Mouse (Mus musculus): Measurements from ENCODE around the gene Unc80.
"Not testable (repeated sequence)": the region's sequence is repeated elsewhere in the genome, so short reads cannot be mapped to it uniquely, and the experiment has no call there.

Unc80 gene

DNA sequence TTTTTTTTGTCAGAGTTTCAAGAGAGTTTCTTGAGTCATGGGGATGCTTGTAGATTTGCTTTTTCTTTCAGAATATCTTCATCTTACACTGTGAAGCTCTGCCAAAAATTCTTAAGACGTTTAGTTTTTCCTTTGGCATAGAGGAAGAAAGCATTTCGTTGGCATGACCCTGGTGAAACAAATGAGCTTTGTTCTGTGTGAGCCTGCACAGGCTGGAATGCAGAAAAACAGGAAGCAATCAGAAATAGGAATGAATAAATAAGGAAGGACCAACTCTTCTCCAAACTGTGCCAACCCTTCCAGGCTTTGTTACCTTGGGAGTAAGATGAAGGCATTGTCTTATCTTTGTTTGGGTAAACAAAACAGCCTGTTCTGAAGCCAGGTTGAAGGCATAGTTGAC lies 149.0 kb downstream of the Unc80 start:
- DNase-seq (ENCODE audit: low spot score in 2 of 2) = no peak

DNA sequence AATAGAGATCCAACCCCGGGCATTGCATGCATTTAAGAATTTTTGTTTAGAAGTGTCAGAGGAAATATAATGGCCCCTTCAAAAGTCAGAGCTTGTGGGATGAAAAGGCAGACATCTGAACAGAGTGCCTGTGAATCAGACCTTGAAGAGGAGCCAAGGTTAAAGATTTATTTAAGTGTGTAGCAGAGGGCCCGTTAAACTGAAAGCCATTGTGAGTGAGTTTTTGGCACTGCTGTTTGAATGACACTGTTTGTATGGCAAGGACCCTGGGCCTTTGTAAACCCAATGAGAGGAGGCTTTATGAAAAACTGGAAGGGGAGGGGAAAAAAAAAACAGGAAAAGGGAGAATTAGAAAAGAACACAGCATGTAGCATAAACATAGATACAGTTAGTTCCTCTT lies 170.0 kb downstream of the Unc80 start:
- no peak for DNase-seq (ENCODE audit: low spot score in 2 of 2)

DNA sequence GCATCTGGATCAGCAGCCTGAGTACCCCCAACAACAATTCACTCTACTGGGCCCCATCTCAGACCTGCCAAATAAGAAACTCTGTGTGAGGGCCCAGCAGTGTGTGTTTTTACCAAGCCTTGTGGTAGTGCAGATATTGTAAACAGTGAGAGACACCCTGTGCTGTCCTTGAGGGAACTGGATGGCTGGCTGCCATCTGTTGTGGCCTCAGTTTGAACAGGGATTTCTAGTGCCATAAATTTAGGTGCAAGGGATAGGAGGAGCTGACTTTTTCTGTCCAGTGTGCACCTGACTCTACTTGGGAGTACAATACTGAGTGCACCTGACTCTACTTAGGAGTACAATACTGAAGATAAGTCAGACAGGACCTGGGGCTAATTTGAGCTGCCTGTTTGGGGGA lies 178.7 kb downstream of the Unc80 start:
- DNase-seq (ENCODE audit: low spot score in 2 of 2) = no peak

DNA sequence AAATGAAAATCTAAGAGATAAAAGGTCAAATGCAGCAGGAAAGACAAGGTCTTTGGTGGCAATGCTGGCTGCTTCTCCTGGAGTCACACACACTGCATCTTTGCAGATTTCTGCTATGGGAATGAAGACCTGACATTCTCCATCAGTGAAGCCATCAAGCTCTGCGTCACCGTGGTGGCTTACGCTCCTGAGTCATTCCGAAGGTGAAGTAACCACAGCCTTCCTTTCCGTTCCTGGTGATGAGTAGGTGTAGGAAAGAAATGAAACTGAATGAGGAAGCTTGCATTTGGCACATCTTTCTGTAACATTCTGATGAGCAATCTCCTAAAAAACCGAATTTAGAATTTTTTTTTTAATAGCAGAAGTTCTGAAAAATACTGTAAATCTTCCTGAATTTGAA lies 181.4 kb downstream of the Unc80 start:
- DNase-seq (ENCODE audit: low spot score in 2 of 2) = peak; percentile 46 to 66

DNA sequence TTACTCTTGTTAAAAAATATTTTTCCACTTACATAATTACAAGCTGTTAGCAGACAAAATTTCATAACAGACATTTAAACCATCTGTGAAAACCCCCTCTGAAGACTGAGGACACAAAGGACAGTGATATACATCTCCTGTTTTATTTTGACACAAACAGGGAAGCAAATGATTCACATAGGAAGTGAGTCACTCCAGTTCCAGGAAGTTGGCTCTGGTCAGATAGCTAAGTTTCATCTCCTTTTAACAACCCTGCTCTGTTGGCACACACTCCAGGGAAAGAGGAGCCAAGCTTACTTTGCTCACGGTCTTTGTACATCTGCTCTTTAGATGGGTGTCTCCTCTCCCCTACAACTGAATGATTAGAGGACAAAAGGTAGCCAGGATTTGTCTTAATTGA lies 181.8 kb downstream of the Unc80 start:
- DNase-seq (ENCODE audit: low spot score in 2 of 2) = no peak

DNA sequence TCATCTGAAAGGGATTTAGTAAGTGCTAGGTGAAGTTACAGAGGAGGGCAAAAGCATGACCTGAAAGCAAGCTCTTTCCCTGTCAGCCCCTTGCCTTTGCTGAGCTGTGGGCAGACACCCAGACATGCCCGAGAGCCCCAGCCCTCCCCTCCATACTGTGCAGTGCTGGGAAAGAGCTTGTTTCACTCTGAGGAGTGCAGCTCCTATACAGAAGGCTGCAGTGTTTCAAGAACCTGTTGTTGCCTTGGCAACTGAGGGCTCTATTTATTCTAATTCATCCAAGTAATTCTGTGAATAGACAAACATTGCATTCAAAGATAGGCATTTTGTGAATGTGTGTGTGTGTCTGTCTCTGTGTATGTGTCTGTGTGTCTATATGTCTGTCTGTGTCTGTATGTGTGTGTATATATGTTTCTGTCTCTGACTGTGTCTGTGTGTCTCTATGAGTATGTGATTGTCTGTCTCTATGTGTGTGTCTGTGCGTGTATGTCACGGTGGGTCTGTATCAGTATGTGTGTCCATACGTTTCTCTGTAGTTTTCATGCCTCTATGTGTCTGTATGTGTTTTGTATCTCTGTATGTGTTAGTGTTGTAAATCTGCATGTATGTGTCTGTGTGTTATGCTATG lies 187.1 kb downstream of the Unc80 start:
- DNase-seq (ENCODE audit: low spot score in 2 of 2) = no peak

DNA sequence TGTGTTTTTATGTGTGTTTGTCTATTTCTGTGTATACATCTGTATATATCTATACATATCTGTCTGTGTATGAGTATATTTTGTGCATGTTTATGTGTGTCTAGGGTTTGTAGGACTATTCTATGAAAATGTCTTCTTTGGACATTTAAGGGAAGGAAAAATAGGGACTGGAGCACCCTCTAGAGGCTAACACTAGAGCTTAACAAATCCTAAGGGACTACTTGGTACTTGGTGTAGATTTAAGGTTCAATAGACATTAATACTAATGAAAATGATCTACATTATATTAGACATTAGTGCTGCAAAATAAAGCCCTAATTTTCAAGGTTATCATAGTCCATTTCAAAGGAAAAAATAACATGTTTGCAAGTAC lies 187.6 kb downstream of the Unc80 start:
- no peak for DNase-seq (ENCODE audit: low spot score in 2 of 2)

DNA sequence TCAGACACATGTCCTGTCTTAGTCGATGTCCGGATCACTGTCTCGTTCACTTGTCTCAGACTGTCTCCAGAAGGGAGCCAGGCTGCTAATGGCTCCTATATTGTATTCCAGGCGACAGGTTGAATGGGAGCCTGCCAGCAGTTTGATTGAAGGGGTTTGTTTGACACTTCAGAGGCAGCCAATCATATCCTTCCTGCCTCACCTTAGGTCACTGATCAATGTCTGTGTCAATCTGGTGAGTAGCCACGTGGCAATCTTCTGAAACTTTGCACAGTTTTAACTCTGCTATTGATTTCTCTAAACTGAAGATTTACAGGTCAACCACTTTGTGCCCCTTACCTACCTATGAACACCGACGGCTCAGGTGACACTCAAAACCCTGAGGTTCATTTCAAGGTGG lies 203.3 kb downstream of the Unc80 start:
- DNase-seq (ENCODE audit: low spot score in 2 of 2) = no peak

DNA sequence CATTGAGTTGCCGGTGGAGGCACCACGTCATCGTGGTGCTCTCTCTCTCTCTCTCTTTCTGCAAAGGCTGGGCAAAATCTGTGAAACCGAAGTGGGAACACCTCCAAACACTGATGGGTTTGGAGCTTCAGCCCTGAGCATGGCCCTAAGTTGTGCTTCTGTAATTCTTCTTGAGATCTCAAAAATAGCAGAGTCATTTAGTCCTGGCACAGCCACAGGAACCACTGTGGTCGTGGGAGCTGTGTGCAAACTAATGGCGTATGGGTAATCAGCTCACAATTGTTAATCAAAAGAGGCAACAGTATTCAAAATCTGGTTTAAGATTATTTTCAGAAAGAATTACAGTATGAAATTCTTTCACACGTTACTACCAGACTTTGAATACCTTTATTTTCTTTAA lies 204.6 kb downstream of the Unc80 start:
- no peak for DNase-seq (ENCODE audit: low spot score in 2 of 2)

DNA sequence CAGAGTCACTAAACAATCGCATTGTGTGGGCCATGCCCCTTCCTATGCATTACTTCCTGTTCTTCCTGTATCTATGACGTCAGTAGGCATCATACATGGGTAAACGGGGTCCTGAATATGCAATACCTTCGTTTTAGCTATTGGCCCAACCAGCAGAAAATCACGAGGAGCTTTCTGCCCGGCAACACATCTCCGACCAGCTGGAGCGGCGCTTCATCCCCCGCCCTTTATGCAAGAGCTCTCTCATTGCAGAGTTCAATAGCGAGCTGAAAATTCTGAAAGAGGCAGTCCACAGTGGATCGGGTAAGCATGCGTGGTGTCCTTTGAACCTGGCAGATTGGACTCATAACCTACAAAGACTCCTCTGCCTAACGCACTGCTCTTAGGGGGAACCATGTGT lies 209.8 kb downstream of the Unc80 start:
- no peak for DNase-seq (ENCODE audit: low spot score in 2 of 2)

DNA sequence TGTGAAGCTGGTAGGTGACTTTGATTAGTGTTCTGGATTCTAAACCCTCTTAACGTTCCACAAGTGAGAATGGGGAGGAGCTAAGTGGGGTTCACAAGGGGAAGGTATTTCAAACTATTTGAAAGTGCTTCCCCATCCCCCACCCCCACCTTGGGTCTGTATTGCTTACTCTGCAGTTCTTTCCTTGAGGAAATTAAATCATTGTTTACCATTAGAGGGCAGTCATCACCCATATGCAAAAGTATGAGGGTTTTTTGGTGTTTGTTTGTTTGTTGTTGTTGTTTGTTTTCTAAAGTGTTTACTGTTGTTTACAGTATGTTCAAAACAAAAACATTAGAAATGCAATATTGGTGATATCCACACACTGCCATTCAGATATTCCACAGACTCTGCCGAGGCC lies 210.5 kb downstream of the Unc80 start:
- no peak for DNase-seq (ENCODE audit: low spot score in 2 of 2)

DNA sequence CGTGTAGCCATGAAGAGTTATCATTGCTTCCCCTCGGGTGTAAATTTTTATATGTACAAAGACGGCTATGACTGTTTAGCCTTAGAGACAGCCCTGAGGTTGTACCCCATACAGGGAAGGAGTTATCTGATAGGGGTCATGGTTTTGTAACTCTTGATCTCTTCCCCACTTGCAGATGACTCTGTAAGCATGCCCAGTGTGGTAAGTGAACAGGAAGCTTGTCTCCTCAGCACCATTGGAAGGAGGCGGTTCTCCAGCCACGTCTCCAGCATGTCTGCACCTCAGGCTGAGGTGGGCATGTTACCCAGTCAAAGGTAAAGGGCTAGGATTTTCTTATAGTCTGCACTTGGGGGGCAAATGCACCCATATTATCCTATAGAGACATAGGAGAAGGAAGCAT lies 214.8 kb downstream of the Unc80 start:
- DNase-seq (ENCODE audit: low spot score in 2 of 2) = no peak

DNA sequence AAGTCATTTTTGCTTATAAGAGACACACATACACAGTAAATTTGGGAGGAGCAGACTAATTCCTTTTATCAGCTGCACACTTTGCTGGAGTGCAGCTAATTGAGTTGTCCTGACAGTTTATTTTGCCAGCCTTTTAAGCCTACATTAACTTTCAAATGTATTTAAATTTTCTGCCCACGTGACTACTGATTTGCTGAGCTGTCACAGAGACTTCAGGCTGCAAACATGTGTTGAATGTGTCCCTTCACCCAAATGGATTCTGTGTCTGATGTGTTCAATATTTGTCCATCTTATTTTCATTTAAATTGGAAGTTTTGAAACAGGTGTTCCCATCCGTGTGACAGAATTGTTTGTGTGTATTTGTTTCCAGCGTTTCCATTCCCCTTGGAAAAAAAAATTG lies 223.6 kb downstream of the Unc80 start:
- no peak for DNase-seq (ENCODE audit: low spot score in 2 of 2)

DNA sequence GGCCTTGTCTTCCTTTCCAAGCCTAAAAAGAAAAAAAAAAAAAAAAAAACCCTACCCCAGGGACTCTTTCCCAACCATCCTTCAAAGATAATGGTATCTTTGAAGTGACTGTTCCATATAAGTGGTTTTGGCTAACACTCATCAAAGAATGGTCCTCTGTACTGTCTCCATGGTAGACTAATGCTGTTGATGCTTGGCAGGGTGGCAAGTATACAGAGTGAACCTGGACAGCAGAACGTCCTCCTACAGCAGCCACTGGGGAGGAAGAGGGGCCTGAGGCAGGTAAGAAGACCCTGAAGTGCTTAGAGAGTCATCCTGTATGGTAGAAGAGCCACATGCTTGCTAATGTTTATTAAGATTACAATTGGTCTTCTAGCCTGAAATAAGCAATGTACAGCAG lies 224.1 kb downstream of the Unc80 start:
- DNase-seq (ENCODE audit: low spot score in 2 of 2) = no peak

DNA sequence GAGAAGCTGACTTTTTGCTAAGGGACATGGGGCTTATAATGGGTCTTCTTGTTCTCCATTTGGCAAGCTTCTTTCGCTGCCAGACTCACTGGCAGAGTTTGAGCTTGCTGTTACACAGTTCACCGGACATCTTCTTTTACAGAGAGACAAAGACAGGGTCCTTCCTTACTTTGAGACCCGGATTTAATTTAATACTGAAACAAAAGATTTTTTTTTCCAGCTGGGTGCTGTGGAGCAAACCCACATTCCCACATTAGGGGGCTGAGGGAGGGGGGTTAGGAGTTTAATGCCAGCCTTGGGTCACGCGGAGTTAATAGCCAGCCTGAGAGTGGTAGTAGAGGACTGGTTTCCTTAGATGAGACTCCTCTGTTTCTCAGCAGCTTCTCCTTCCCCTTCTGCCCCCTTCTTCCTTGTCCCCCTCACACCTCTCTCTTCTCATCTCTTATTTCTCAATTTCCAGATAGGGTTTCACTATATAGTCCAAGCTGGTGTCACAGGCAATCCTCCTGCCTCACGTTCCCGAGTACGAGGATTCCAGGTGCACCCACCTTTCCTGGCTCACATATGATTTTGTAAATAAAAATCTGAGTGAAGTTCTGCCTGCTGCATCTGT lies 224.7 kb downstream of the Unc80 start:
- no peak for DNase-seq (ENCODE audit: low spot score in 2 of 2)

DNA sequence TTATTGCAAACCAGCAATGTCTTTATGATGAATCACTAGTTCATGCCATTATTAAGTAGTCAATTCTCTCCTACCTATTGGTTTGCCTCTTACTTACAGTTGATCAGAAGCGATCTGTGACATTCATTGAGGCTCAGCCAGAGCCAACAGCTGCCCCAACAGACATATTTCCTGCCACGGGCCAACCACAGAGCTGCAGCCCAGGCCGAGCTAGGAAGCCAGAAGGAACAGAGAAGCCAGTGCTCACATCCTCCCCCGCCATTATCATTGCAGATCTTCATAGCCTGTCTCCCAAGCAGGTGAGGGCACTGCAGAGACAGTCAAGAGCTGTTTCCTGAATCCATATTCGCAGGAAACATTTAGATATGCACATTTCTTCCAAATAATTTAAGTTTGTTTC lies 226.1 kb downstream of the Unc80 start:
- no peak for DNase-seq (ENCODE audit: low spot score in 2 of 2)

DNA sequence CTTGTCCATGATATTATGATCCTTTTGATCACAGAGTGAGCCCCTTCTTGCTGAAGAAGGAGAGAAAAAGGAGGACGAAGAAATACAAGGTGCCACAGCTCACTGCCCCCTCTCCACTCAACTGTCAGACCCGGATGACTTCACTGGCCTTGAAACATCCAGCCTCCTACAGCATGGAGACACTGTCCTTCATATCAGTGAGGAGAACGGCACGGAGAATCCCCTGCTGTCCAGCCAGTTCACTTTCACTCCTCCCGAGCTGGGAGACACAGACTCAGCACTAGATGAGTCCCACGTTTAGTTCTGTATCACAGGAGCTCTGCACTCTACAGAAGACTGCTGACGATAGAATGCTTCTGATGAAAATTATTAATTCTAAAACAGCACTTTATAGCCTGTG lies 227.1 kb downstream of the Unc80 start:
- DNase-seq (ENCODE audit: low spot score in 2 of 2) = no peak

DNA sequence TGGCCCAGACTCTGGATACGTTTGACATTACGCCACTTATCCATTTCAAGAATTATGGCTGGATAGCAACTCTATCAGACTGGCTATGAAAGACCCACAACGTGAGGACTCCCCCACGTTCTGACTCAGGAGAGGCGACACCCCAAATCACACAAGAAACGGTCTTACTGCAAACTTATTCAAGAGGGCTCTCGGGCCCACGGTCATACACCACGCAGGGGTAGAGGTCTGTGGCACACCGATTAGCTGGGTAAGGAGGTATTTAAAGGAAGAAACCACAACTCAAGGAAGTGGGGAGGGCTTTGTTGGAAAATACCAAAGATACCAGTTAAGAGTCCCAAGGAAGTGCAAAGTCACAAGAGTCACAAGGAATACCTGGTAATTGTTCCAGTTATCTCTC lies 231.5 kb downstream of the Unc80 start:
- DNase-seq (ENCODE audit: low spot score in 2 of 2) = not testable (repeated sequence)

DNA sequence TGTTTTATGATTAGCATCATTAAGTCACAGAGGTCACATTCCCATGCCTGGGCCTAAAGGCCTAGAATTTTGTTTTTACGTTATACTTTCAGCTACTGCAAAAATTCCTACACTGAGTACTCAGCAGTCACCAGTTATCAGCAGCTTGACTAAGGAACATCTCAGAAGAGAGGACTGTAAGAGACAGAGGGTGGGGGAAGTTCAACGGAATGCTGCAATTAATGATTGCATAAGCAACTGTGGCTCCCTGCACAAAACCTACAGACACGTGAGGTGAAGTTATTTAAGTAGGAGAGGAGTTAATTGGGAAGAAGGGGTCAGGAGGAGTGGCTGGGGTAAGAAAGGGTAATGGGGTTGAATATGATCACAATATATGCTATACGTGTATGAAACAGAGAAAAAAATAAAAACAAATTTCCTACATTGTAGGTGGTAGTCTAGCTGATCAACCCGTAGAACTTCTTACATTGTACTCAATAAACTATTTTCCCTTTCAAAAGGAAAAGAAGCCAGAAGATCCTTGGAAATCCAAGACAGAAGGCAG lies 232.1 kb downstream of the Unc80 start:
- no peak for DNase-seq (ENCODE audit: low spot score in 2 of 2)

DNA sequence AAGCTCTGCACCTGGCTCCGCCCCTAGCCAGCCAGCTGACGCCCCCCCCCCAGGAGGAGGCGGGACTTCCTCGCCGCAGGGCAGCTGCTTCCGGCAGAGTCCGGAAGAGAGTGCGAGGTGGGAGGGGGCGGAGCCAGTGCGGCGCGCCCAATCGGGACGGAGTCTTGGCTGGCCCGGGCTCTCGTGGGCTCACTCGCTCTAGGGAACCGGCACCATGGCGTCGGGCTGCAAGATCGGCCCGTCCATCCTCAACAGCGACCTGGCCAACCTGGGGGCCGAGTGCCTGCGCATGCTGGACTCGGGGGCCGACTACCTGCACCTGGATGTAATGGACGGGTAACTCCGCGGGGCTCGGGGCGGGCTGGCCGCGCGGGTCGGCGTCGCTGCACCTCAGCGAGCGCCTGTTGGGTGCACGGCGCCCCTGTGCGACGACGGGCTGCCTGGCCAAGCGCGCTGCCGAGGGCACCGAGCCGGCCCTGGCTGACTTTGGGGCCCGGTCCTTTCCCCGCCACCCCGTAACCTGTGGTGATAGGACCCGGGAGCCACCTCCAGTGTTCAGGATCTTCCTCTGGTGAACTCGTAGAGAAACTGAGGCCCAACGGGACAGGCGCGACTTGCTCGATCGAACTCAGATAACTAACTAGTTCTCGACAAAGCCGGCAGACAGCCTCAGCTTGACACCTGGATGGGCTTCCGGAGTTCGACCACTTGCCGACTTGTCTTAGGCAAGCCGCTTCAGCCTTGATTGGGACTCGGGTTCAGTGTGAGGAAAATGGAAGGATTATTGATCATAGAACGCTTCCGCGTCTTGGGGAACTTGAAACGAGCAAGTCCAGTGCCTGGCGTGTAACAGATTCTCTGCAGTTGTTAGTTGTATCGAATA lies 232.8 kb downstream of the Unc80 start, which contains the start of gene Rpe:
TSS of gene Rpe (plus strand) at position 139 of the 883 bp plus-strand sequence.
- peak; percentile 87 for DNase-seq (ENCODE audit: low spot score in 2 of 2)

DNA sequence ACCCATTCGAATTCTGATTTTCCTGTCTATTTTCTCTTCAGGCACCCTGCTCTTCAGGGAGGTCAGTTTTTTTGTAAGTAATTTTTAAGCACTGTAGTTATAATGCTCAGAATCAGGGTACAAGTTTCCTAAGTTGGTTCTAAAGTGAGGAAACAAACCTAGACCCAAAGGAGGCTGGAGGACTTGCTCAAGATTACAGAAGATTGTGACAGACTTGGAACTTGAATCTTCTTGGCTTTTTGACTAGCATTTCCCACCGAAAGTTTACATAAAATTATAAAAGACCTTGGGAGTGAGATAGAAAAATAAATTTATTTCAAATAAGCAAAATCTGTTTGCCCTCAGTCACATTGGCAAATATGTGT lies 233.4 kb downstream of the Unc80 start:
- DNase-seq (ENCODE audit: low spot score in 2 of 2) = no peak

DNA sequence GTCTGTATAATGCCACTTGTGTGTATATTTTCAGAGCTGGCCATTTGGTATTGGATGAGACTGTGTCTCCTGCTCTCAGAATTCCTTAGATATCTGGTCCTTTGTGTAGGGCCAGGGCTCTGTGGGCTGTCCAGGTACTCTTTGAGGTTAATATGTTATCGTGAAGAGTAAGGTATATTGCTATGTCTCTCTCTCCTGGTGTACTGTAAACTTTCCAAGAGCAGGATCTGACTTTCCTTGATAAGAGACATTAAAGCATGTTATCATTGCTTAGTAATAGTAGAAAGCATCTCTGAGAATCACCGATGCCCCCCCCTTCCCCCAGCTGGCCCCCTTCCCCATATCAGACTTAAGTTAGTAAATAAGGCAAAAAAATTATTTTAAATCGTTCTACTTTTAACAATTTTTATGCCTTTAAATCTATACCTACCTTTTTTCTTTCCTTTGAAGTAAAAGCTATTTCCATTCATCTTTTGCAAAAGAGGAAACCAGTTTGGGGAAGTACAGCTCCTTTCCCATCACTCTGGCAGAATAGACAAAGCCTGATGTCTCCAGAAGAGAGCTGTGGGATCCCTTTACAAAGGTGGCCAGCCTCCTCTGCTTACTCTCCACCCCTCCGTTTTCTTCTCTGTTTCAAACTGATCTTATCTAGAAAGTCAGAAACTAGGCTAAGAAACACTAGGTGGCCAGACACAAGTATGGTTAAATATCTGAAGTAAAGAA lies 234.6 kb downstream of the Unc80 start:
- DNase-seq (ENCODE audit: low spot score in 2 of 2) = no peak

Measured in right cerebral cortex, postnatal 36 days (tissue).